In genomic region chrX:133689576-133690250, GRCm38 (mm10) we compare ENCODE assay signal across 9 mouse cellular contexts. TPM values are rescaled to one million over a fixed set of nuclear protein-coding genes. Genes with fewer than 3 reads are reported as not detected.
A peak's percentile ranks its signal among the peaks of the same experiment; 100 is the strongest.
DNase-seq lines count a peak whose midpoint lies in the region; ATAC-seq and TF ChIP-seq lines count a peak whose summit lies in the region.
"Had no signal": no experiment of that assay in that cellular context is flagged by ENCODE, and none has a peak within 500 bp of the region (broad histone marks: within the 10 kb centered on the region; RNA-seq: fewer than 3 reads in every experiment).

No protein-coding gene starts in this region.

- no peaks in the 10 kb centered on the region for H3K36me3 ChIP-seq in kidney, postnatal 0 days (ENCODE audit: insufficient read depth, low read length)
- no peaks in the 10 kb centered on the region for H3K36me3 ChIP-seq in neural tube, embryonic 15.5 days

- peak; percentile 19 to 41 for DNase-seq in layer of hippocampus, postnatal 36 days
- no peak for DNase-seq in layer of hippocampus, adult 9-10 months (ENCODE audit: low spot score)
- DNase-seq in embryo, embryonic 10 days (ENCODE audit: low spot score) = peak; percentile 12
- peak; percentile 42 for DNase-seq in gastrocnemius, postnatal 14 days
- DNase-seq in kidney, postnatal 0 days (ENCODE audit: low spot score) = no peak
- DNase-seq in c-Kit-positive CD71-positive TER-119-positive erythroid progenitor cells, embryonic 14.5 days (ENCODE audit: low spot score) = no peak
- DNase-seq in frontal cortex, adult 2 months (ENCODE audit: extremely low spot score in 1 of 2, low spot score in 1 of 2) = no peak

- no peak overlapping the region for H3K27ac ChIP-seq in kidney, postnatal 0 days
- peak overlapping the region; percentile 76 for H3K27ac ChIP-seq in neural tube, embryonic 15.5 days (replicated peaks)

- no peaks in the 10 kb centered on the region for H3K9me3 ChIP-seq in kidney, postnatal 0 days (replicated peaks; ENCODE audit: low read length)
- no peaks in the 10 kb centered on the region for H3K9me3 ChIP-seq in neural tube, embryonic 15.5 days (replicated peaks)

- H3K27me3 ChIP-seq in kidney, postnatal 0 days (ENCODE audit: insufficient read depth, low read length) = no peaks in the 10 kb centered on the region
- H3K27me3 ChIP-seq in neural tube, embryonic 15.5 days (replicated peaks) = no peaks in the 10 kb centered on the region

- H3K4me2 ChIP-seq in kidney, postnatal 0 days (ENCODE audit: low read length) = peak overlapping the region; percentile 79
- peak overlapping the region; percentile 79 for H3K4me2 ChIP-seq in neural tube, embryonic 15.5 days

- H3K4me3 ChIP-seq in kidney, postnatal 0 days (replicated peaks; ENCODE audit: low read depth, low read length) = peak overlapping the region; percentile 29
- peak overlapping the region; percentile 56 for H3K4me3 ChIP-seq in neural tube, embryonic 15.5 days (replicated peaks)

- no peak for TF ChIP-seq CTCF in kidney, postnatal 0 days (IDR thresholded peaks at IDR 0.05; ENCODE audit: low read depth)

- no peak overlapping the region for H3K9ac ChIP-seq in kidney, postnatal 0 days (ENCODE audit: low read depth, low read length)
- peak overlapping the region; percentile 52 for H3K9ac ChIP-seq in neural tube, embryonic 15.5 days (replicated peaks)

- intact Hi-C loops in gastrocnemius, postnatal 14 days (cut with DNase I; ENCODE audit: low total_unique reads) = no loop called here

- WGBS in kidney, postnatal 0 days = 29% methylated on average over 35 of the region's 35 CpGs
- 22% methylated on average over 35 of the region's 35 CpGs for WGBS in neural tube, embryonic 15.5 days

- H3K4me1 ChIP-seq in kidney, postnatal 0 days (replicated peaks; ENCODE audit: insufficient read depth, low read length) = no peaks in the 10 kb centered on the region
- H3K4me1 ChIP-seq in neural tube, embryonic 15.5 days = no peaks in the 10 kb centered on the region

- no peak for ATAC-seq in kidney, postnatal 0 days (replicated peaks; ENCODE audit: low FRiP score, low read depth)
- 0 out of 2 replicates have a peak, but pooled peaks have one; percentile 6 for ATAC-seq in neural tube, embryonic 15.5 days (ENCODE audit: low FRiP score)

RNA-seq across cellular contexts. Expression of gene Pcdh19, which starts 0.9 kb away (rescaled TPM):
- 10 to 100 TPM; 72.1 to 84.0 TPM for total RNA-seq in layer of hippocampus, postnatal 36 days (2021)
- total RNA-seq in gastrocnemius, postnatal 14 days (2021) = 1 to 10 TPM; 6.1 to 8.2 TPM
- 2.0 and 2.4 TPM in 2 replicates for polyA plus RNA-seq in kidney, postnatal 0 days (2015; fragmentation: Nextera tagmentation; extraction: Ambion mirVana)
- 12.3 and 16.1 TPM in 2 replicates for polyA plus RNA-seq in neural tube, embryonic 15.5 days (2015; fragmentation: Nextera tagmentation; extraction: Ambion mirVana)
- 7.0 and 10.5 TPM in 2 replicates for polyA plus RNA-seq in frontal cortex, adult 2 months (2012; rRNA removed)
- polyA plus RNA-seq: liver, adult 2 months had no signal

Comparison
In these comparisons a context has a peak if more than half of its experiments do, and no peak if none do; other contexts are left out.
1. DNase-seq: peak in layer of hippocampus, postnatal 36 days (2 of 2), embryo, embryonic 10 days (single experiment) and gastrocnemius, postnatal 14 days (single experiment); none in layer of hippocampus, adult 9-10 months (single experiment), kidney, postnatal 0 days (single experiment), c-Kit-positive CD71-positive TER-119-positive erythroid progenitor cells, embryonic 14.5 days (single experiment) and frontal cortex, adult 2 months (0 of 2).